Mouse (Mus musculus): ENCODE measurements around the gene Pilra. TPM values are rescaled to one million over a fixed set of nuclear protein-coding genes. Genes with fewer than 3 reads are reported as not detected.
"Not testable (repeated sequence)": the region's sequence is repeated elsewhere in the genome, so short reads cannot be mapped to it uniquely, and the experiment has no call there.

The Pilra gene
- 1.3 and 1.5 TPM in 2 replicates for polyA plus RNA-seq (2014; fragmentation: Nextera tagmentation; extraction: Ambion mirVana)

GRCm38 (mm10) chr5:137835966-137836520 lies at the start of gene Pilra:
Gene Pilra (minus strand): TSS chr5:137836281.
- 33% methylated on average over 2 of the region's 2 CpGs for WGBS
- H3K27me3 ChIP-seq (replicated peaks; ENCODE audit: control insufficient read depth, insufficient read depth, low read length); H3K36me3 ChIP-seq (ENCODE audit: control insufficient read depth, insufficient read depth, low read length); DNase-seq (ENCODE audit: low spot score); H3K27ac ChIP-seq (ENCODE audit: low read depth, low read length); ATAC-seq (replicated peaks; ENCODE audit: low FRiP score); H3K9me3 ChIP-seq (ENCODE audit: control insufficient read depth, low read length); H3K4me2 ChIP-seq; H3K9ac ChIP-seq (ENCODE audit: low read depth, low read length); H3K4me3 ChIP-seq (ENCODE audit: low read depth, low read length); H3K4me1 ChIP-seq (replicated peaks; ENCODE audit: control insufficient read depth, insufficient read depth, low read length): not testable (repeated sequence)

- Histone ChIP-seq H3K4me2 (no peak overlapping the region), H3K4me1 (replicated peaks; ENCODE audit: control insufficient read depth, insufficient read depth, low read length) (no peaks in the 10 kb centered on the region), H3K9me3 (ENCODE audit: control insufficient read depth, low read length) (no peaks in the 10 kb centered on the region), H3K9ac (ENCODE audit: low read depth, low read length) (no peak overlapping the region), H3K27me3 (replicated peaks; ENCODE audit: control insufficient read depth, insufficient read depth, low read length) (no peaks in the 10 kb centered on the region), H3K36me3 (ENCODE audit: control insufficient read depth, insufficient read depth, low read length) (no peaks in the 10 kb centered on the region), H3K27ac (ENCODE audit: low read depth, low read length) (no peak overlapping the region), H3K4me3 (ENCODE audit: low read depth, low read length) (no peak overlapping the region)
- DNase-seq (ENCODE audit: low spot score) (no peak), ATAC-seq (replicated peaks; ENCODE audit: low FRiP score) (no peak)
- 57% methylated on average over 3 of the region's 3 CpGs for WGBS
Observed at GRCm38 (mm10) chr5:137883345-137883744, 47.3 kb upstream of the Pilra start.

GRCm38 (mm10) chr5:137882922-137883321 lies 46.8 kb upstream of the Pilra start:
- H3K27me3 ChIP-seq (replicated peaks; ENCODE audit: control insufficient read depth, insufficient read depth, low read length) = no peaks in the 10 kb centered on the region
- no peaks in the 10 kb centered on the region for H3K36me3 ChIP-seq (ENCODE audit: control insufficient read depth, insufficient read depth, low read length)
- H3K9ac ChIP-seq (ENCODE audit: low read depth, low read length) = no peak overlapping the region
- no peak overlapping the region for H3K4me3 ChIP-seq (ENCODE audit: low read depth, low read length)
- ATAC-seq (replicated peaks; ENCODE audit: low FRiP score) (no peak), DNase-seq (ENCODE audit: low spot score) (no peak)
- H3K4me2 ChIP-seq = no peak overlapping the region
- no peak overlapping the region for H3K27ac ChIP-seq (ENCODE audit: low read depth, low read length)
- no peaks in the 10 kb centered on the region for H3K9me3 ChIP-seq (ENCODE audit: control insufficient read depth, low read length)
- no peaks in the 10 kb centered on the region for H3K4me1 ChIP-seq (replicated peaks; ENCODE audit: control insufficient read depth, insufficient read depth, low read length)
- 41% methylated on average over 4 of the region's 4 CpGs for WGBS

GRCm38 (mm10) chr5:137877860-137878259 lies 41.8 kb upstream of the Pilra start:
- Histone ChIP-seq H3K4me3 (ENCODE audit: low read depth, low read length) (no peak overlapping the region), H3K36me3 (ENCODE audit: control insufficient read depth, insufficient read depth, low read length) (no peaks in the 10 kb centered on the region), H3K9ac (ENCODE audit: low read depth, low read length) (no peak overlapping the region), H3K4me1 (replicated peaks; ENCODE audit: control insufficient read depth, insufficient read depth, low read length) (no peaks in the 10 kb centered on the region), H3K9me3 (ENCODE audit: control insufficient read depth, low read length) (no peaks in the 10 kb centered on the region), H3K27me3 (replicated peaks; ENCODE audit: control insufficient read depth, insufficient read depth, low read length) (no peaks in the 10 kb centered on the region), H3K27ac (ENCODE audit: low read depth, low read length) (no peak overlapping the region), H3K4me2 (no peak overlapping the region)
- no peak for DNase-seq (ENCODE audit: low spot score)
- ATAC-seq (replicated peaks; ENCODE audit: low FRiP score) = no peak
- 39% methylated on average over 2 of the region's 2 CpGs for WGBS

GRCm38 (mm10) chr5:137875054-137875453 lies 39.0 kb upstream of the Pilra start:
- ATAC-seq (replicated peaks; ENCODE audit: low FRiP score) (no peak), DNase-seq (ENCODE audit: low spot score) (peak; percentile 14)
- H3K9ac ChIP-seq (ENCODE audit: low read depth, low read length) = no peak overlapping the region
- H3K36me3 ChIP-seq (ENCODE audit: control insufficient read depth, insufficient read depth, low read length) = no peaks in the 10 kb centered on the region
- WGBS = 61% methylated on average over 2 of the region's 2 CpGs
- H3K4me3 ChIP-seq (ENCODE audit: low read depth, low read length) = no peak overlapping the region
- H3K4me2 ChIP-seq = no peak overlapping the region
- no peak overlapping the region for H3K27ac ChIP-seq (ENCODE audit: low read depth, low read length)
- H3K9me3 ChIP-seq (ENCODE audit: control insufficient read depth, low read length) = no peaks in the 10 kb centered on the region
- H3K4me1 ChIP-seq (replicated peaks; ENCODE audit: control insufficient read depth, insufficient read depth, low read length) = no peaks in the 10 kb centered on the region
- no peaks in the 10 kb centered on the region for H3K27me3 ChIP-seq (replicated peaks; ENCODE audit: control insufficient read depth, insufficient read depth, low read length)

- H3K4me1 ChIP-seq (replicated peaks; ENCODE audit: control insufficient read depth, insufficient read depth, low read length); DNase-seq (ENCODE audit: low spot score); H3K27ac ChIP-seq (ENCODE audit: low read depth, low read length); H3K27me3 ChIP-seq (replicated peaks; ENCODE audit: control insufficient read depth, insufficient read depth, low read length); H3K4me2 ChIP-seq; H3K4me3 ChIP-seq (ENCODE audit: low read depth, low read length); H3K9ac ChIP-seq (ENCODE audit: low read depth, low read length); H3K36me3 ChIP-seq (ENCODE audit: control insufficient read depth, insufficient read depth, low read length); H3K9me3 ChIP-seq (ENCODE audit: control insufficient read depth, low read length); ATAC-seq (replicated peaks; ENCODE audit: low FRiP score): not testable (repeated sequence)
- WGBS = 25% methylated on average over 1 of the region's 1 CpGs
Observed at GRCm38 (mm10) chr5:137872381-137872702, 36.3 kb upstream of the Pilra start.

GRCm38 (mm10) chr5:137871644-137872380 lies 35.7 kb upstream of the Pilra start, which contains the start of gene Pilrb2:
Gene Pilrb2 (minus strand): TSS chr5:137871815.
- not testable (repeated sequence) for ATAC-seq (replicated peaks; ENCODE audit: low FRiP score); H3K4me3 ChIP-seq (ENCODE audit: low read depth, low read length); H3K9ac ChIP-seq (ENCODE audit: low read depth, low read length); H3K4me2 ChIP-seq; H3K4me1 ChIP-seq (replicated peaks; ENCODE audit: control insufficient read depth, insufficient read depth, low read length); H3K27me3 ChIP-seq (replicated peaks; ENCODE audit: control insufficient read depth, insufficient read depth, low read length); H3K36me3 ChIP-seq (ENCODE audit: control insufficient read depth, insufficient read depth, low read length); H3K9me3 ChIP-seq (ENCODE audit: control insufficient read depth, low read length); H3K27ac ChIP-seq (ENCODE audit: low read depth, low read length)
- peak; percentile 30 for DNase-seq (ENCODE audit: low spot score)
- 32% methylated on average over 2 of the region's 3 CpGs for WGBS

- not testable (repeated sequence) for H3K4me3 ChIP-seq (ENCODE audit: low read depth, low read length); H3K27me3 ChIP-seq (replicated peaks; ENCODE audit: control insufficient read depth, insufficient read depth, low read length); H3K4me1 ChIP-seq (replicated peaks; ENCODE audit: control insufficient read depth, insufficient read depth, low read length); H3K36me3 ChIP-seq (ENCODE audit: control insufficient read depth, insufficient read depth, low read length); DNase-seq (ENCODE audit: low spot score); H3K4me2 ChIP-seq; ATAC-seq (replicated peaks; ENCODE audit: low FRiP score); H3K9me3 ChIP-seq (ENCODE audit: control insufficient read depth, low read length); H3K9ac ChIP-seq (ENCODE audit: low read depth, low read length); H3K27ac ChIP-seq (ENCODE audit: low read depth, low read length)
- WGBS = 80% methylated on average over 2 of the region's 2 CpGs
Observed at GRCm38 (mm10) chr5:137868600-137868999, 32.5 kb upstream of the Pilra start.

- H3K27ac ChIP-seq (ENCODE audit: low read depth, low read length); ATAC-seq (replicated peaks; ENCODE audit: low FRiP score); H3K4me3 ChIP-seq (ENCODE audit: low read depth, low read length); DNase-seq (ENCODE audit: low spot score); H3K27me3 ChIP-seq (replicated peaks; ENCODE audit: control insufficient read depth, insufficient read depth, low read length); H3K9me3 ChIP-seq (ENCODE audit: control insufficient read depth, low read length); H3K4me2 ChIP-seq; H3K4me1 ChIP-seq (replicated peaks; ENCODE audit: control insufficient read depth, insufficient read depth, low read length); H3K9ac ChIP-seq (ENCODE audit: low read depth, low read length); H3K36me3 ChIP-seq (ENCODE audit: control insufficient read depth, insufficient read depth, low read length): not testable (repeated sequence)
- WGBS = 79% methylated on average over 1 of the region's 1 CpGs
Observed at GRCm38 (mm10) chr5:137864008-137864407, 27.9 kb upstream of the Pilra start.

All from liver, embryonic 11.5 days (tissue).